Mouse (Mus musculus): ENCODE data around the gene Fgfr2.

Fgfr2 gene

GRCm38 (mm10) chr7:130117466-130118123 lies 3005.6 kb downstream of the Fgfr2 start:
- DNase-seq (ENCODE audit: low spot score): no peak

GRCm38 (mm10) chr7:130114436-130114835 lies 3008.7 kb downstream of the Fgfr2 start:
- no peak for DNase-seq (ENCODE audit: low spot score)

Data from urinary bladder, postnatal 14 days (tissue).